Mouse (Mus musculus) stomach, embryonic 15.5 days (tissue): ENCODE measurements around the gene Zfp592. TPM values are rescaled to one million over a fixed set of nuclear protein-coding genes. Genes with fewer than 3 reads are reported as not detected.

ENCODE experiments used
- ATAC-seq: fragments of 200-750 bp; cut with Nextera tagmentation; 2 replicates; pipeline ENCODE4 v1.8.0; 2017; ENCODE audit warnings: low read depth, moderate number of reproducible peaks, moderate TSS enrichment; ENCODE audit not compliant: insufficient read depth, low FRiP score
- H3K27ac ChIP-seq: fragments of 300-500 bp; sonication (generic); 2 replicates; pipeline ENCODE4 v1.5.1; 2015; ENCODE audit warnings: mild to moderate bottlenecking, inconsistent platforms
- H3K27me3 ChIP-seq: fragments of 300-500 bp; sonication (generic); replicated peaks from 2 replicates; pipeline ENCODE4 v1.6.1; 2015; ENCODE audit warnings: inconsistent platforms
- H3K36me3 ChIP-seq: fragments of 300-500 bp; sonication (generic); 2 replicates; pipeline ENCODE4 v1.6.1; 2015; ENCODE audit warnings: inconsistent platforms
- H3K4me1 ChIP-seq: fragments of 300-500 bp; sonication (generic); 2 replicates; pipeline ENCODE4 v1.6.1; 2015; ENCODE audit warnings: inconsistent platforms
- H3K4me2 ChIP-seq: fragments of 300-500 bp; sonication (generic); 2 replicates; pipeline ENCODE4 v1.6.1; 2015; ENCODE audit warnings: mild to moderate bottlenecking, inconsistent platforms
- H3K4me3 ChIP-seq: fragments of 300-500 bp; sonication (generic); replicated peaks from 2 replicates; pipeline ENCODE4 v1.5.1; 2015; ENCODE audit warnings: inconsistent platforms
- H3K9ac ChIP-seq: fragments of 300-500 bp; sonication (generic); 2 replicates; pipeline ENCODE4 v1.6.1; 2015; ENCODE audit warnings: inconsistent platforms
- H3K9me3 ChIP-seq: fragments of 300-500 bp; sonication (generic); 2 replicates; pipeline ENCODE4 v1.6.1; 2016; ENCODE audit warnings: inconsistent platforms
- WGBS: fragments of 180-500 bp; shearing (Covaris S2); methylation state at CpG from one replicate; pipeline ENCODE4 v1.1.7; 2015; 5-methylcytosine and 5-hydroxymethylcytosine counted together
- polyA plus RNA-seq: library from polyadenylated mRNA; unstranded; fragments of >200 nt; fragmentation: Nextera tagmentation; extraction: Ambion mirVana; gene quantifications from 2 replicates; pipeline ENCODE4 v1.2.1, GENCODE M21; 2015

Zfp592 gene
- polyA plus RNA-seq, 1 experiment from 2014 or later: 9.9 TPM

- H3K27me3 ChIP-seq: no peaks in the 10 kb centered on the region
- H3K9me3 ChIP-seq: no peaks in the 10 kb centered on the region
- WGBS: 84% methylated on average over 11 of the region's 11 CpGs
- no peak overlapping the region for H3K27ac ChIP-seq
- ATAC-seq: no peak
- no peak overlapping the region for H3K4me3 ChIP-seq
- no peaks in the 10 kb centered on the region for H3K36me3 ChIP-seq
- no peak overlapping the region for H3K4me2 ChIP-seq
- peaks cover 17% of the 10 kb centered on the region for H3K4me1 ChIP-seq
- H3K9ac ChIP-seq: no peak overlapping the region
These were observed 68.5 kb downstream of the Zfp592 start for GRCm38 (mm10) chr7:81061936-81062335.

GRCm38 (mm10) chr7:81063332-81063731 is 69.9 kb downstream of the Zfp592 start:
- H3K36me3 ChIP-seq: no peaks in the 10 kb centered on the region
- H3K9me3 ChIP-seq: no peaks in the 10 kb centered on the region
- no peak overlapping the region for H3K27ac ChIP-seq
- peaks cover 6% of the 10 kb centered on the region for H3K4me1 ChIP-seq
- no peak overlapping the region for H3K9ac ChIP-seq
- WGBS: 65% methylated on average over 9 of the region's 9 CpGs
- no peak overlapping the region for H3K4me3 ChIP-seq
- no peak overlapping the region for H3K4me2 ChIP-seq
- no peaks in the 10 kb centered on the region for H3K27me3 ChIP-seq
- no peak for ATAC-seq

- no peak for ATAC-seq
- no peak overlapping the region for H3K9ac ChIP-seq
- WGBS: 17% methylated on average over 6 of the region's 6 CpGs
These were observed 73.2 kb downstream of the Zfp592 start for GRCm38 (mm10) chr7:81066714-81067113.

GRCm38 (mm10) chr7:81072463-81072862 is 79.0 kb downstream of the Zfp592 start:
- Histone ChIP-seq H3K4me2 (no peak overlapping the region), H3K27ac (peak overlapping the region; percentile 51; the same call in 1 of the 2 replicates), H3K9me3 (no peaks in the 10 kb centered on the region), H3K4me3 (no peak overlapping the region), H3K9ac (no peak overlapping the region), H3K4me1 (peaks cover 19% of the 10 kb centered on the region), H3K27me3 (no peaks in the 10 kb centered on the region), H3K36me3 (no peaks in the 10 kb centered on the region)
- 26% methylated on average over 5 of the region's 5 CpGs for WGBS
- ATAC-seq: no peak

More at GRCm38 (mm10) chr7:81066714-81067113, 73.2 kb downstream of the Zfp592 start:
- Histone ChIP-seq H3K27ac (no peak overlapping the region), H3K4me3 (no peak overlapping the region), H3K36me3 (no peaks in the 10 kb centered on the region), H3K4me2 (no peak overlapping the region), H3K9me3 (no peaks in the 10 kb centered on the region), H3K4me1 (no peaks in the 10 kb centered on the region), H3K27me3 (no peaks in the 10 kb centered on the region)

- no peak for ATAC-seq
- Histone ChIP-seq H3K4me3 (no peak overlapping the region), H3K27me3 (no peaks in the 10 kb centered on the region), H3K9me3 (no peaks in the 10 kb centered on the region), H3K4me1 (peaks cover 19% of the 10 kb centered on the region), H3K36me3 (no peaks in the 10 kb centered on the region), H3K4me2 (no peak overlapping the region), H3K27ac (no peak overlapping the region), H3K9ac (no peak overlapping the region)
- WGBS: 89% methylated on average over 5 of the region's 5 CpGs
These were observed 79.8 kb downstream of the Zfp592 start for GRCm38 (mm10) chr7:81073273-81073672.

GRCm38 (mm10) chr7:81074546-81074945 is 81.1 kb downstream of the Zfp592 start:
- peak; percentile 56; the same call in 1 of the 2 replicates for ATAC-seq
- H3K4me2 ChIP-seq: no peak overlapping the region
- no peaks in the 10 kb centered on the region for H3K36me3 ChIP-seq
- no peaks in the 10 kb centered on the region for H3K9me3 ChIP-seq
- WGBS: 28% methylated on average over 9 of the region's 9 CpGs
- H3K27ac ChIP-seq: peak overlapping the region; percentile 69
- no peaks in the 10 kb centered on the region for H3K27me3 ChIP-seq
- no peak overlapping the region for H3K4me3 ChIP-seq
- peaks cover 19% of the 10 kb centered on the region for H3K4me1 ChIP-seq
- no peak overlapping the region for H3K9ac ChIP-seq

GRCm38 (mm10) chr7:81075299-81075698 is 81.8 kb downstream of the Zfp592 start:
- H3K27ac ChIP-seq: peak overlapping the region; percentile 69; the same call in 1 of the 2 replicates
- peaks cover 19% of the 10 kb centered on the region for H3K4me1 ChIP-seq
- H3K36me3 ChIP-seq: no peaks in the 10 kb centered on the region
- peak; percentile 24; the same call in 1 of the 2 replicates for ATAC-seq
- no peak overlapping the region for H3K4me3 ChIP-seq
- no peak overlapping the region for H3K4me2 ChIP-seq
- H3K9me3 ChIP-seq: no peaks in the 10 kb centered on the region
- H3K9ac ChIP-seq: no peak overlapping the region
- H3K27me3 ChIP-seq: no peaks in the 10 kb centered on the region
- WGBS: 30% methylated on average over 7 of the region's 7 CpGs

GRCm38 (mm10) chr7:81075732-81076131 is 82.3 kb downstream of the Zfp592 start:
- Histone ChIP-seq H3K4me3 (no peak overlapping the region), H3K36me3 (no peaks in the 10 kb centered on the region), H3K4me1 (peaks cover 19% of the 10 kb centered on the region), H3K4me2 (no peak overlapping the region), H3K27ac (peak overlapping the region; percentile 69; the same call in 1 of the 2 replicates), H3K27me3 (no peaks in the 10 kb centered on the region), H3K9ac (no peak overlapping the region), H3K9me3 (no peaks in the 10 kb centered on the region)
- ATAC-seq: no peak
- WGBS: 69% methylated on average over 5 of the region's 5 CpGs

- WGBS: 66% methylated on average over 6 of the region's 6 CpGs
- ATAC-seq: no peak
- peaks cover 19% of the 10 kb centered on the region for H3K4me1 ChIP-seq
These were observed 83.5 kb downstream of the Zfp592 start for GRCm38 (mm10) chr7:81077009-81077408.

GRCm38 (mm10) chr7:81078740-81079139 is 85.3 kb downstream of the Zfp592 start:
- Histone ChIP-seq H3K36me3 (no peaks in the 10 kb centered on the region), H3K4me2 (no peak overlapping the region), H3K27me3 (no peaks in the 10 kb centered on the region), H3K9ac (no peak overlapping the region), H3K4me3 (no peak overlapping the region), H3K9me3 (no peaks in the 10 kb centered on the region), H3K4me1 (peaks cover 13% of the 10 kb centered on the region), H3K27ac (no peak overlapping the region)
- 76% methylated on average over 6 of the region's 6 CpGs for WGBS
- no peak for ATAC-seq

More at GRCm38 (mm10) chr7:81077009-81077408, 83.5 kb downstream of the Zfp592 start:
- Histone ChIP-seq H3K4me2 (no peak overlapping the region), H3K27me3 (no peaks in the 10 kb centered on the region), H3K4me3 (no peak overlapping the region), H3K9me3 (no peaks in the 10 kb centered on the region), H3K27ac (no peak overlapping the region), H3K9ac (no peak overlapping the region), H3K36me3 (no peaks in the 10 kb centered on the region)

- no peak overlapping the region for H3K9ac ChIP-seq
- no peaks in the 10 kb centered on the region for H3K27me3 ChIP-seq
- H3K36me3 ChIP-seq: no peaks in the 10 kb centered on the region
- peaks cover 8% of the 10 kb centered on the region for H3K4me1 ChIP-seq
- 46% methylated on average over 18 of the region's 18 CpGs for WGBS
- no peak overlapping the region for H3K4me3 ChIP-seq
- ATAC-seq: no peak
- no peak overlapping the region for H3K4me2 ChIP-seq
- no peak overlapping the region for H3K27ac ChIP-seq
- H3K9me3 ChIP-seq: no peaks in the 10 kb centered on the region
These were observed 100.0 kb downstream of the Zfp592 start for GRCm38 (mm10) chr7:81093420-81093965.

- Histone ChIP-seq H3K4me1 (peaks cover 8% of the 10 kb centered on the region), H3K9ac (no peak overlapping the region), H3K4me2 (no peak overlapping the region), H3K9me3 (no peaks in the 10 kb centered on the region), H3K27ac (no peak overlapping the region), H3K4me3 (no peak overlapping the region), H3K27me3 (no peaks in the 10 kb centered on the region), H3K36me3 (no peaks in the 10 kb centered on the region)
- 61% methylated on average over 6 of the region's 6 CpGs for WGBS
- peak; percentile 80 for ATAC-seq
These were observed 100.8 kb downstream of the Zfp592 start for GRCm38 (mm10) chr7:81094104-81094757.
